Mouse (Mus musculus) adrenal gland (tissue): Measurements from ENCODE around the gene Chpf.

Experiments used
- intact Hi-C: fragments of 180-260 bp; cut with DNase I; formaldehyde crosslinking; loops from one replicate; pipeline ENCODE4 v1.15.1; 2025

Gene Chpf

GRCm38 (mm10) chr1:75460297-75460696 is 18.8 kb downstream of the Chpf start:
- intact Hi-C loops: no loop called here

DNA sequence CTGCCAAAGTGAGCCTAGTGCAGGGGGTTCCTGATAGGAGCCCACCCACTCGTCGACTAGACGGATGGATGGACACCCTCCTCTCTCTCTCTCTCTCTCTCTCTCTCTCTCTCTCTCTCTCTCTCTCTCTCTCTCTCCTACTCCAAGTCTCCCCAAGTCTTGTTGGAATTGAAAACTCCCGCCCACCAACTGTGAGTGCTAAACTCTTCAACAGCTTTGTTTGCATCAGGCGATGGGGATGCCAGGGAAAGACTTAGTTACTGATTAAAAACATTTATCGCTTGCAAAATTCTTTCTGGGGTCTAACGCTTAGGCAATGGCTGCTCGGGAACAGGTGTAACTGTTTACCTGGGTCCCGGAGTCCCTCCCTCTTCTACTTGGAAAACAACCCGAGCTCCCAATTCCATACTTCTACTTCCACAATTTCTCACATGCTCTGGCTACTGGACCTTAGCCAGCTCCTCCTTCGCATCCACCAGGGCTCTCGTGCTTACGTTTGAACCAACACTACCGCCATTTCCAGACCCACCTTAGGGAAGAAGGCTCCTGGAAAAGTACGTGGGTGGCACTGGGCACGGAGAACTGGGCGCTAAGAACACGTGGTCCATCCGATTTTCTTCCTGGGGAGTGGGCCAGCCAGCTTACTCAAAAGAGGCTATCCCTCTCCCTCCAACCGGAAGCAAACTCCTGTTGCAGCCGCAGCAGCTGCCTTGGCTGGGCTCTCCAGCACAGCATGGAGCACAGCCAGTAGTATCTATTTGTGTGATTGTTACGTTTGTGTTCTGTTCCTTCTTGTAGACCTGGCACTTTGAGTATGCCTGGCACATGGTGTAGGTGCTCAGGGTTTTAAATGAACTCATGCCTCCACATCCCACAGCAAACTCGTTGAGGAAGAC is 20.1 kb downstream of the Chpf start:
- intact Hi-C loops: no loop called here

DNA sequence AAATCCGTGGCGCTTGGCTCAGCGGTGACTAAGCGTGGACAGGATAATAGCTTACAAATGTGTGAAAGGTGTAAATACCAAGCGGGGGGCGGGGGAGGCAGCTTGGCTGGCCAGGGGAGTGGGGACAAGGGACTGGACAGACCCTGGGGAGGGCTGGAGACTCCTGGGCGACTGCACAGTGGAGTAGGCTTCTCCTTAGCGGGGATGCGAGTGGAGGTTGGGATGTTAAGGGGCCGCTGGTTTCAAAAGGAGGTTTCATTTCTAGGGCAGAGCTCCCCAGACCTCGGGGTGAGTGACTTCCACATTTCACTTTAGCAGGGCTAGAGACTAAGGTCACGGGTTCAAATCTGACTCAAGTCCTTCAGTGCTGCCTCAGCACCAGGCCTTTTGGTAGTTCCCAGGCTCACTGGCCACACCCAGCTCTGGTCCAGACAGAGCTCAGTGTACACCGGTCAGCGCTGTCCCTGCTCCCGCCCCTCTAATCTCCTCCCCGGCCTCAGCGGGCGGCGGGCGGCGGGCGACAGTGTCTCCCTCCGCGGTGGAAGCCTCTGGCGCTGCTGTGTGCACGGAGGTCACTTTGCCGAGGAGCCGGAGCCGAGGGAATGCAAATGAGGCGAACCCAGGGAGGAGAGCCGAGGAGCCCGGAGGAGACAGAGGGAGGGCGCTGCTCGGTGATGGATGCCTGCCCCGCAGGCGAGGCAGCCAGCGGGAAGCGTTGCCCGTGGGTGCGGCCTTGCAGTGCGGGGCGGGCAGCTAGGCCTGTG is 20.9 kb downstream of the Chpf start:
- intact Hi-C loops: no loop called here

- intact Hi-C loops: no loop called here
These were observed 21.4 kb downstream of the Chpf start for GRCm38 (mm10) chr1:75457710-75458024.

DNA sequence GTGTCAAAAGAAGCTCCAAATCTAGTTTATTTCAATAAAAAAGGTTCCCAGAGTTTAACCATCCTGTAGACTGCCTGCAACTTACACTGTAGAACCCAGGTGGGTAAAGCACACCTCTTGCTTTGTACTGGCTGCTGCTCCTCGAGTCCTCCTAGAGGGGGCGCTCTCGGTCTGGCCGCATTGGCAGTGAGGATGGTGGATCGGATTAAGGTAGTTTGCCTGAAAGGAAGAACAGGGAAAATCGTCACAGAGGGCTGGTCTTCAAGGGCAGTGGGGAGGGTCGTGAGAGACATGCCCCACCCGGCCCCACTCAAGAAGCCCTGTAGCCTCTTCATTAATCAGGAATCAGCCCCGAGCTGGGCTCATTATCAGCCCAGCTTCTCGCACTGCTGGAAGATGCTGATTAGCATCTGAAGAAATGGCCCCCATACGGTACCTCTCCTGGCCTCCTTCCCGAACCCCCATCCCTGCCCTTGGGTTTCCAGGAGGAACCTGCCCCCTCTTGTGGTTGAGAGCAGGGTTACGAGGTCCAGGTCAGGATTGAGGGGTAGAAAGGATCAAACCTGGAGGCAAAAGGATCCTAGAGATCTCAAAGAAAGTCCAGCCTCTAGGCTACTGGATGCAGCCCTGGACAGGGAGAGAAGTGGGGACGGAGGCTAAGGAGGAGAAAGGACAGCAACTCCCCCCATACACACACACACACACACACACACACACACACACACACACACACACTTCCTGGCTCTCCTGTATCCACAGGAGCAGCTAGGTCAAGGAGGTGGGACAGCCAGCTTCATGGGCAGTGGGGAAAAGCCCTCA is 22.2 kb downstream of the Chpf start:
- intact Hi-C loops: no loop called here

- intact Hi-C loops: no loop called here
These were observed 23.2 kb downstream of the Chpf start for GRCm38 (mm10) chr1:75455948-75456347.

GRCm38 (mm10) chr1:75455433-75455832 is 23.7 kb downstream of the Chpf start:
- intact Hi-C loops: no loop called here

DNA sequence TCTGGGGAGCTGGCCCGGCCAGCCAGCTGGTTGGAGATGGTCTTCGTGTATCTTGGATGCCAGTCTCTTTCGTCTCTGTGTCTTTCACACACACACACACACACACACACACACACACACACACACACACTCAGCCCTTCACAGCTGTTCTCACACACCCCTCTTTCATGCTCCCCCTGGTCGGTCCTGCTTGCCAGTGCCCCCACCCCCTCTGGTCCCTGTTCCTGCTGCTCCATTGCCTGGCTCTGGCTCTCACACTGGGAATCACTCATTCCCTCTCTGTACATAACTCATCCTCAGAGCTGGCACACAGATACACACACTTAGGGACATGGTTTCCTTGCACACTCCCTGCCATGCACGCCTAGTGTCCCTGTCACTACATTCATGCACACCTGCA is 27.2 kb downstream of the Chpf start:
- intact Hi-C loops: no loop called here

DNA sequence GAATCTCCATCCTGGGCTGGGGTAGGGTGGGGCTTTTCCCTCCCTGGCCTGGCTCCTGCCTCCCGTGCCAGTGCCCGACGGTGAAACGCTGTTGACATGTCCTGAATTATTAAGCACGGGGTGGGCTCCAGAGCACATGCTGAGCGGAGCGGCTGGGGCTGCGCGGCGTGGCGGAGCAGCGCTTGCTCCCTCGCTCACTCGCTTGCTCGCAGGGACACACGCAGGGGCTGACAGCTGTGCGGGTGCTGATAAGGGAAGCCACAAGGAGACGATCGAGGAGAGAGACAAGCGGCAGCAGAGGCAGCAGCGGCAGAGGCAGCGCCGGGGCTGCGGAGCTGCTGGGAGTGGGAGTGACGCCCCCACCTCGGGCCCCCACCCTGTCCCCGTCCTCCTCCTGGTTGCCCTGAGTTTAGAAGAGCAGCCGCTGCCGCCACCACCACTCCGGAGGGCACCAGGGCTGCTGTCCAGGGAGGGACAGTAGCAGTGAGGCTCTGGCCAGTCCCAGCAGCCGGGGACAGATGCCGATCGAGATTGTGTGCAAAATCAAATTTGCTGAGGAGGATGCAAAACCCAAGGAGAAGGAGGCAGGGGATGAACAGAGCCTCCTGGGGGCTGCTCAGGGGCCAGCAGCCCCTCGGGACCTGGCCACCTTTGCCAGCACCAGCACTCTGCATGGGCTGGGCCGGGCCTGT is 28.6 kb downstream of the Chpf start, which contains the start of gene Asic4:
Asic4 (plus strand) TSS at position 123 of the 692 bp plus-strand sequence.
- intact Hi-C loops: no loop called here

DNA sequence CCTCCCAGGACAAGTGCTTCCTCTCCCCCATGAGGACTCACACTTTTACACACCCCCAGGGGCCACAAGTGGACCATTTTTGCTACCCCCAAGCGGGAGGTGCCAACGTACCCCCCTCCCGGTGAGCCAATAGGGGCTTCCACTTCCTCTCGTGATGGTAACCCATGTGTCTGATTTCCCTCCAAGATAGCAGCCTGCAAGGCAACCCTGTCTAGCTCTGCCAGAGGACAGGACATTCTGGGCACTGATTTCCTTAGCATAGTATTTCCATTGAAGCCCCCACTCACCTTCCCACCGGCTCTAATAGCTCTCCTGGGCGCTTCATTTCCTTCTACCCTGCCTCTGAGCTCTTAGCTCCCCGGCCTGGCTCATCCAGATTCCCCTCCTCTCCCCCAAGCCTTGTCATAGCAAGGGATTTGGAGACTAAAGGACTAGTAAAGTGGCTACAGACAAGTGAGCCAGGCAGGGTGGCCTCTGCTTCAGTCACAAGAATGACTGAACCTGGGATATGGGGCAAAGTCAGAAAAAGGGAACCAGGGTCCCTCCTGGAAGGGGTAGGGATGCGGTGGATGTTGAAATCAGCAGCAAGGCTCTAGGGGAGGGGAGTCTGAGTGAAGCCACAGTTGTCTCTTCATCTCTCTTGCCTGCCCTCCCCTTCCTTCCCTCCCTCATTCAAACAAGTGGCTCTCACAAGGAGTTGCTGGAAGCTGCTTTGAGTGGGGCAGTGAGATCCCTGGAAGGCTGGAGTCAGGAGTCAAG is 29.6 kb downstream of the Chpf start:
- intact Hi-C loops: loop anchor here (5.0 kb wide), 1 partner anchor 107 kb away; no protein-coding TSS in a partner anchor

- intact Hi-C loops: loop anchor here (5.0 kb wide), 1 partner anchor 107 kb away; no protein-coding TSS in a partner anchor
These were observed 30.2 kb downstream of the Chpf start for GRCm38 (mm10) chr1:75448937-75449336.

- intact Hi-C loops: loop anchor here (5.0 kb wide), 1 partner anchor 106 kb away; no protein-coding TSS in a partner anchor
These were observed 31.1 kb downstream of the Chpf start for GRCm38 (mm10) chr1:75448052-75448431.

- intact Hi-C loops: loop anchor here (2.0 to 5.0 kb wide), 2 partner anchors 19 to 105 kb away; no protein-coding TSS in a partner anchor
These were observed 31.6 kb downstream of the Chpf start for GRCm38 (mm10) chr1:75447265-75448051.

DNA sequence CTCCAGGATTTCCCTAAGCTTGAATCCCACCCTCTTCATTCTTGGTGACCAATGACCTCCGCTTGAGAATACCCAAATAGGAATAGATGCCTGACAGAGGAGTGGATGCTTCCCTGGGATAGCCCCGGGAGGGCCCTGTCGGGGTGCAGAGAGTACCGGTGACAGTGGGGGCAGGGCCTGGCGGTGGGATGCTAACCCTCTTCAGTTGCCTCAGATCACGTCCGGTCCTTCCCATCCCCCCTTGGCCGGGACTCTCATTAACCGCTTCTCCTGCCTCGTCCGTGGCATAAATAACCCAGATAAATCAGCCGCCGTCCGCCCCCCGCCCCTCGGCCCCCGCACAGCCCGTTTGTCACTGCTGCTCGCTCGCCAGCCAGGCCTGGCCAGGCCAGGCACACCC is 32.5 kb downstream of the Chpf start:
- intact Hi-C loops: loop anchor here (2.0 to 5.0 kb wide), 2 partner anchors 20 to 104 kb away; no protein-coding TSS in a partner anchor

- intact Hi-C loops: loop anchor here (2.0 to 5.0 kb wide), 2 partner anchors 21 to 104 kb away; no protein-coding TSS in a partner anchor
These were observed 33.1 kb downstream of the Chpf start for GRCm38 (mm10) chr1:75445751-75446611.

GRCm38 (mm10) chr1:75445141-75445701 is 33.9 kb downstream of the Chpf start:
- intact Hi-C loops: loop anchor here (5.0 kb wide), 1 partner anchor 103 kb away; no protein-coding TSS in a partner anchor

DNA sequence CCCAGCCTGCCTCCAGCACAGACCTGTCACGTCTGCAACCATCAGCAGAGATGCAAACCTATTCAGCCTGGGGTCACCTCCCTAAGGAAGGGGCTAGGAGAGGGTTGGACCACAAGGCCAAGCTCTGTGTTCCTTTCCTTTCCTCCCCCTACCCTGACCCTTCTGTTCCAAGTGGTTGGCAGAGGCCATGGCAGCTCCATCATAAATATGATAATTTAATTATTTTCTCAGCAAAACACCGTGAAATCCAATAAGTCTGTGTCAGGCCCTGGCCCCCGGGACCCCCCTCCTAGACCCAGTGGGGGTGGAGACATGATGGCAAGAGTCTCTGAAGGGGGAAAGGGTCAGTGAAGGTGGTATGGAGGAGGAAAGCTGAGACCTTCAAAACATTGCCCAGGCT is 34.9 kb downstream of the Chpf start:
- intact Hi-C loops: no loop called here
